Mouse (Mus musculus) intestine, postnatal 0 days (tissue): ENCODE measurements at regions not wholly inside any gene's neighbourhood (a gene's known extent, or its start where the extent isn't known, plus 50 kb on each side); places are given as distances from the start of the nearest gene placed in this dataset.

Experiments used
- ATAC-seq: fragments of 200-750 bp; cut with Nextera tagmentation; 2 replicates; pipeline ENCODE4 v1.8.0; 2017; ENCODE audit warnings: mild to moderate bottlenecking, moderate TSS enrichment, moderate library complexity
- H3K27ac ChIP-seq: fragments of 300-500 bp; sonication (generic); 2 replicates; pipeline ENCODE4 v1.5.1; 2014; ENCODE audit warnings: mild to moderate bottlenecking, low read depth, low read length, moderate library complexity
- H3K27me3 ChIP-seq: fragments of 300-500 bp; sonication (generic); replicated peaks from 2 replicates; pipeline ENCODE4 v1.6.1; 2014; ENCODE audit warnings: low read length, mixed read lengths; ENCODE audit not compliant: control insufficient read depth, insufficient read depth
- H3K36me3 ChIP-seq: fragments of 300-500 bp; sonication (generic); 2 replicates; pipeline ENCODE4 v1.6.1; 2014; ENCODE audit warnings: mild to moderate bottlenecking, moderate library complexity; ENCODE audit not compliant: control insufficient read depth, insufficient read depth
- H3K4me1 ChIP-seq: fragments of 300-500 bp; sonication (generic); replicated peaks from 2 replicates; pipeline ENCODE4 v1.6.1; 2014; ENCODE audit warnings: antibody characterized with exemption, low read length, mixed read lengths; ENCODE audit not compliant: control insufficient read depth, insufficient read depth
- H3K4me2 ChIP-seq: fragments of 300-500 bp; sonication (generic); replicated peaks from 2 replicates; pipeline ENCODE4 v1.6.1; 2014; ENCODE audit warnings: low read depth, mild to moderate bottlenecking, moderate library complexity
- H3K4me3 ChIP-seq: fragments of 300-500 bp; sonication (generic); 2 replicates; pipeline ENCODE4 v1.5.1; 2014; ENCODE audit warnings: low read depth, low read length
- H3K9ac ChIP-seq: fragments of 300-500 bp; sonication (generic); 2 replicates; pipeline ENCODE4 v1.6.1; 2014; ENCODE audit warnings: mild to moderate bottlenecking, low read depth, low read length
- H3K9me3 ChIP-seq: fragments of 300-500 bp; sonication (generic); 2 replicates; pipeline ENCODE4 v1.6.1; 2016; ENCODE audit warnings: mixed run types; ENCODE audit not compliant: control insufficient read depth
- CTCF ChIP-seq: sonication (generic); IDR thresholded peaks from 2 replicates; pipeline ENCODE4 v1.5.1; 2016; ENCODE audit warnings: low read depth, mild to moderate bottlenecking, control low read depth, antibody characterized with exemption, moderate library complexity
- WGBS: fragments of 180-500 bp; shearing (Covaris S2); extraction: QIAGEN DNeasy Blood & Tissue Kit; methylation state at CpG from one replicate; pipeline ENCODE4 v1.1.7; 2014; 5-methylcytosine and 5-hydroxymethylcytosine counted together

DNA sequence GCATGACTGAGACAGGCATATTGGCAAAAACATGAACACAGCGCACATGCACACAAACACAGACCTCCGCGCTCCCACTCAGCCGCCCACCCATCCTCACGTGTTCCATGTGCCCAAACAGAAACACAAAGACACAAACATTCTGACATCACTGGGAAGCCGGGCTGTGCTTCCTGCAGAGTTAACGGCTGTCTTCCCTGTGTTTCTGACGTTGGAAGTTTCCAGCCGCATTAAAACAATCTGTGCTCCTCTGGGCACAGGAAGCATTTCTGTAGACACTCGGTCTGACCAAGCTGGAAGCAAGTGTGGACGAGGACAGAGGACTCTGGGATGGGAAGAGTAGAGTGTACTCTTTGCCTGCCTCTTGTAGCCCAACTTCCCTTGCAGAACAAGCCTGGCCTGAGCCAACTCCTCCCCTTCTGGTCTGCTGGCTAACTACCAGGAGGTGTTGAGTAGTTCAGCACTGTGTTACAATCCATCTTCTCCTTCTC, 296.2 kb upstream of the Zfp703 start:
- WGBS, result 65% methylated on average over 11 of the region's 11 CpGs
- H3K4me2 ChIP-seq, result no peak overlapping the region
- no peak overlapping the region for H3K9ac ChIP-seq
- no peaks in the 10 kb centered on the region for H3K36me3 ChIP-seq
- ATAC-seq, result no peak
- no peak for TF ChIP-seq CTCF
- no peaks in the 10 kb centered on the region for H3K9me3 ChIP-seq
- H3K4me3 ChIP-seq, result no peak overlapping the region
- H3K27ac ChIP-seq, result no peak overlapping the region
- H3K4me1 ChIP-seq, result 0 out of 2 replicates have a peak, but pooled peaks cover 4% of the 10 kb centered on the region
- H3K27me3 ChIP-seq, result 0 out of 2 replicates have a peak, but pooled peaks cover 5% of the 10 kb centered on the region

DNA sequence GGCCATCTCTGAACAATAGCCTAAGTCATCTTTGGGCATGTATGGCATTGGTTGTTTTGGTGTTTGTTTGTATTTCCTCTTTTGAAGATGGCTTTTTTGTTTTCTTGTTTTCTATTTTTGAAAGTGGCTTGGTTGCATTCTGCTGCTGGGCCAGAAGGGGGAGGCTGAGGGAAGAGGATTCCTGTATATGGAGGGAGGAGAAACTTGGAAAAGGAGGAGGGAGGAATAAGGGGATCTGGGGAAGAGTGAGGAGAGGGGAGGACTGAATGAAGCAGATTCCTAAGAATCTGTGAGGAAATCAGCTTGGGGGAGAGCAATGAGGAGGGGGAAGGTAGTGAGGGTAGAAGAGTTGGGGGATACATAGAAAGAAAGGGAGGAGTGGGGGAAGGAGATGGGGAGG, 290.0 kb upstream of the Zfp703 start:
- Histone ChIP-seq H3K27ac (no peak overlapping the region), H3K4me1 (no peaks in the 10 kb centered on the region), H3K4me2 (no peak overlapping the region), H3K4me3 (no peak overlapping the region), H3K9me3 (no peaks in the 10 kb centered on the region), H3K27me3 (0 out of 2 replicates have a peak, but pooled peaks cover 2% of the 10 kb centered on the region), H3K9ac (no peak overlapping the region), H3K36me3 (no peaks in the 10 kb centered on the region)
- peak; percentile 81 for TF ChIP-seq CTCF
- ATAC-seq, result no peak

DNA sequence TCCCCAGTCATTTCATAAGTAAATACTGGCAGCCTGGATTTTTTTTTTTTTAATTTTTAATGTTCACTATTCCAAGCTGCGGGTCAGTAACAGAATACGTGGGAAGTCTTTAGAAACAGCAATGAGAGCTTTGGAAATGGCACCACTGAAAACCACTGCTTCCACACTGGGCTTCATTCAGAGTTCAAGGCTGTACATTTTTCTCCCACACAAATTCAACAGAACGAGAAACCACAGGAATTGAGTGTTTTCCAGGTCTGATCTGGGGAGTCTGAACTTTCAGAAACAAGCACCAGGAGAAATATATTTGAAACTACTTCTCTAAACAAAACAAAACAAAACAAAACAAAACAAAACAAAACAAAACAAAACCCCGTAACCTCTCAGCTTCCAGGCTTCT, 289.1 kb upstream of the Zfp703 start:
- TF ChIP-seq CTCF, result no peak

DNA sequence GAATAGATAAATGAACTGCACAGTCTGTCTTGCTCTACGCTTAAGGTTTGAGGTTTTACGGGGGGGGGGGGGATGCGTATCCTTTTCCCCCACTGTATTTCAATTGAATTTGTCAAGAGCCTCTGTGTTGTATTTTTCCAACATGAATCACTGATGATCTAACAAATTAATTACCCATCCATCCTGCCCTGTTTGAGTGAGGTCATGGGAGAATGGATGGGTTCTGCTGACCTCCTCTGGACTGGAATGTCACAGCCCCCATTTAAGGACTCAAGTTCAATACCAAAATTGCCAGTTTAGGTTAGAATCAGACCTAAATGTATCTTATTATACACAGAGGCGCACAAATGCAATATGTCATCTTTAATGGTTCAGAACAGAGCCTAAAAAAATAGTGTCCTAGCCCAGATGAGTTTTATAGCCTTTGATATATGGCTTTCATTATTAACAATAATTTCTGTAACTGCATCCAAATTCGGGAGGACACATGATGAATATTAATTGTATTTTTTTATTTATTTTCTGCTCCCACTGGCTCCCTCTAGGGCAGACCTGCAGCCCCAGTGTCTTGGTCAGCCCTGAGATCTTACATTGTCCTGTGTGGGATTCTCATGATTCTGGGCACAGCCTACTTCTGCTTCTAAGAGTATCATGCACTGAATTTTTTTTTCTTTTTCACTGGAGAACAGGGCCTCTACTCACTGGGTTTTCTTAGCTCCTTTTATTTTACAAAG, 288.2 kb upstream of the Zfp703 start:
- ATAC-seq, result no peak
- no peak for TF ChIP-seq CTCF
- Histone ChIP-seq H3K27ac (no peak overlapping the region), H3K27me3 (no peaks in the 10 kb centered on the region), H3K9me3 (no peaks in the 10 kb centered on the region), H3K36me3 (no peaks in the 10 kb centered on the region), H3K4me1 (no peaks in the 10 kb centered on the region), H3K9ac (no peak overlapping the region), H3K4me3 (no peak overlapping the region), H3K4me2 (no peak overlapping the region)
- 77% methylated on average over 5 of the region's 5 CpGs for WGBS

More for the DNA sequence above, 289.1 kb upstream of the Zfp703 start:
- Histone ChIP-seq H3K27me3 (0 out of 2 replicates have a peak, but pooled peaks cover 2% of the 10 kb centered on the region), H3K4me3 (no peak overlapping the region), H3K4me1 (no peaks in the 10 kb centered on the region), H3K36me3 (no peaks in the 10 kb centered on the region), H3K27ac (no peak overlapping the region), H3K9me3 (no peaks in the 10 kb centered on the region), H3K9ac (no peak overlapping the region), H3K4me2 (no peak overlapping the region)
- ATAC-seq, result no peak
- 71% methylated on average over 4 of the region's 4 CpGs for WGBS

DNA sequence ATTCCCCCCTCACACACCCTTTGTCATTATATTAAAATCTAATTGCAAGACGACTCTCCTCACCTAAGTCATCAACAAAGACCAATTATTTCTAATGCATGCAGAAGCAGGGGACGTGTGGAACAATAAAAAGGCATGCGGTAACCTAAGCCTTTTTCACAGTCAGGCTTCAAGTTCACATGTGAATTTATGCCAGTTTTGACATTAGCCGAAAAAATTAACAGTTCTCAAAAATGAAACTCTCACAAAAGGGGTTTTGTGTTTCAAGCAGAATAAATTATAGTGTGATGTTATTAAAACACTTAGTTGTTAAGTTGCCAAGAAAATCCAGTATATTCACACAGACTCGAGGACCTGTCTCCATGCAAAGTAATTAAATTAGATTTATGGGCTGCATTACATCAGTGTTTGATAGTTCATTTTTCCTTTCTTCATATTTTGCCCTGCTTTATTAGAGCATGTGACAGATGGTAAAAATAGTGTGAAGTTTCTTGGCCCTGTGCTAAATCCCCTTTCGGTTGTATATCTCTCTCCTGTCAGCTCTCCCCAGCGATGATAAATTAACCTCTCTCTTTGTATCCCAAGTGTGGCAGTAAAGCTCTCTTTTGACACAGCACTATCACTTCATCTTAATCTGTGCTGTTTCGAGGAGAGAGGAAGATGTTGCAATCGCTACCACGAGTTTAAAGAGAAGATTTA, 287.5 kb upstream of the Zfp703 start:
- TF ChIP-seq CTCF, result peak; percentile 8; the same call in 1 of the 2 replicates
- no peak for ATAC-seq

DNA sequence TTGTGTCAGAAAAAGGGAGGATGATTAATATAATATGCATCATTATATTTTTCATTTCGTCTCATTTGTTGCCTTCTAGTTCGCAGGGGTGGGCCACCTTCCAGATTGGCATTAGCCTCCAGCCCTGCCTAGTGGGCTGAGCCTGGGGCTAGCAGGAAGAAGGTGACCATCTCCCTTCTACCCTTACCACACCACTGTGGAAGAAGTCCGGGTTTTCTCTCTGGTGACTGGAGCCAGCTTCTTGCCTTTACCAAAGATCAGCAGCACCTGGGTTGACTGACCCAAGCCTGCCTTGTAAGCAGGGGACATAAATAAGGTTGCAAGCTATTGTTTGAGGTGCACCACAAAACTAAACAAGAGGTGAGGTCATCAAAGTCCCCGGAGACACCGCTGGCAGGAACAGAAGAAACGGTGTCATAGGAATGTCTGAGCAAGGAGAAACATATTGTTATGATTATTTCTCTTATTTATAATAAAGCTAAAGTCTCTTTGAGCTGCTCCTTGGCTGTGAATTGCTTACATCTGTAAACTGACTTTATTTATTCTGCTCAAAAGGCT, 286.9 kb upstream of the Zfp703 start:
- H3K4me3 ChIP-seq, result no peak overlapping the region
- H3K36me3 ChIP-seq, result no peaks in the 10 kb centered on the region
- no peaks in the 10 kb centered on the region for H3K4me1 ChIP-seq
- no peak overlapping the region for H3K4me2 ChIP-seq
- WGBS, result 39% methylated on average over 6 of the region's 6 CpGs
- no peaks in the 10 kb centered on the region for H3K27me3 ChIP-seq
- no peaks in the 10 kb centered on the region for H3K9me3 ChIP-seq
- TF ChIP-seq CTCF, result no peak
- H3K27ac ChIP-seq, result no peak overlapping the region
- no peak overlapping the region for H3K9ac ChIP-seq
- no peak for ATAC-seq

More for the DNA sequence above, 287.5 kb upstream of the Zfp703 start:
- no peaks in the 10 kb centered on the region for H3K36me3 ChIP-seq
- H3K9ac ChIP-seq, result no peak overlapping the region
- no peak overlapping the region for H3K27ac ChIP-seq
- no peaks in the 10 kb centered on the region for H3K4me1 ChIP-seq
- H3K27me3 ChIP-seq, result no peaks in the 10 kb centered on the region
- 28% methylated on average over 10 of the region's 10 CpGs for WGBS
- H3K4me3 ChIP-seq, result no peak overlapping the region
- H3K9me3 ChIP-seq, result no peaks in the 10 kb centered on the region
- H3K4me2 ChIP-seq, result no peak overlapping the region
